Mouse (Mus musculus) kidney, adult 8-10 months (tissue): Measurements from ENCODE around the gene Tmem30c.
A peak's percentile ranks its signal among the peaks of the same experiment; 100 is the strongest.

Source experiments
- DNase-seq, 2 experiments: peaks; one replicate each; pipeline ENCODE4 v3.0.0; 2022

Tmem30c gene

GRCm38 (mm10) chr16:57292765-57293164 is at the start of gene Tmem30c:
Gene Tmem30c (minus strand): TSS chr16:57292865.
- DNase-seq = no peak

- DNase-seq = no peak
Observed at GRCm38 (mm10) chr16:57340613-57340898, 47.9 kb upstream of the Tmem30c start.

GRCm38 (mm10) chr16:57339765-57340612 is 47.3 kb upstream of the Tmem30c start:
- no peak for DNase-seq

- no peak for DNase-seq
Observed at GRCm38 (mm10) chr16:57336770-57337423, 44.2 kb upstream of the Tmem30c start.

GRCm38 (mm10) chr16:57332301-57332700 is 39.6 kb upstream of the Tmem30c start:
- DNase-seq = no peak

GRCm38 (mm10) chr16:57330111-57330510 is 37.4 kb upstream of the Tmem30c start:
- DNase-seq = no peak

GRCm38 (mm10) chr16:57329028-57329427 is 36.4 kb upstream of the Tmem30c start:
- DNase-seq = no peak

GRCm38 (mm10) chr16:57326996-57327395 is 34.3 kb upstream of the Tmem30c start:
- DNase-seq = peak; percentile 30 to 43

GRCm38 (mm10) chr16:57319284-57320124 is 26.8 kb upstream of the Tmem30c start:
- DNase-seq = no peak

- peak in 1 of 2 experiments; percentile 46 for DNase-seq
Observed at GRCm38 (mm10) chr16:57318637-57319125, 26.0 kb upstream of the Tmem30c start.

GRCm38 (mm10) chr16:57317882-57318636 is 25.4 kb upstream of the Tmem30c start:
- DNase-seq = no peak

- DNase-seq = no peak
Observed at GRCm38 (mm10) chr16:57317127-57317526, 24.5 kb upstream of the Tmem30c start.

GRCm38 (mm10) chr16:57315026-57315425 is 22.4 kb upstream of the Tmem30c start:
- no peak for DNase-seq

GRCm38 (mm10) chr16:57314236-57314635 is 21.6 kb upstream of the Tmem30c start:
- DNase-seq = no peak

GRCm38 (mm10) chr16:57313487-57313886 is 20.8 kb upstream of the Tmem30c start:
- no peak for DNase-seq

GRCm38 (mm10) chr16:57312130-57312529 is 19.5 kb upstream of the Tmem30c start:
- no peak for DNase-seq

- no peak for DNase-seq
Observed at GRCm38 (mm10) chr16:57305463-57305862, 12.8 kb upstream of the Tmem30c start.

GRCm38 (mm10) chr16:57303716-57304115 is 11.1 kb upstream of the Tmem30c start:
- no peak for DNase-seq

GRCm38 (mm10) chr16:57302792-57303698 is 10.4 kb upstream of the Tmem30c start:
- no peak for DNase-seq

- DNase-seq = no peak
Observed at GRCm38 (mm10) chr16:57301512-57302115, 8.9 kb upstream of the Tmem30c start.
